In the genomic region with DNA sequence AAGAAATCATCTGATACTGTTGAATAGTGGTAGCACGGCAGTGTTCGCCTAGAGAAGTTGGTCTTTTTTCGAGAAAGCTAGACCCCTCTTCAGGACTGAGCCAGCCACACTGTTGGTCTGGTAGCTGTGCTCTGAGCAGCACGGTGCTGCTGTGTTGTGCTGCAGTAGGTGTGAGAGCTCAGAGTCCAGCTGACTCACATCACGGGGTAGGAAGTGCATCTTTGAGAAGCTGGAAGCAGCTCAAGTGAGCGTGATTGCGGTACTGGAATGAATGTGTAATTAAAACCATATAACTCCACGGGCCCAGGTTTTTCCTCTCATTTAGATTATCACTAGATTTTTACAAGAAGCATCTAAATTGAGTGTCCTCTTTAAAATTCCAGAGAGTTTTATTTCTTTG, we compare ENCODE assay signal across 13 mouse cellular contexts.
DNase-seq lines count a peak whose midpoint lies in the region; ATAC-seq lines count a peak whose summit lies in the region.
"Had no signal": no experiment of that assay in that cellular context is flagged by ENCODE, and none has a peak within 500 bp of the region (broad histone marks: within the 10 kb centered on the region; RNA-seq: fewer than 3 reads in every experiment).

No protein-coding gene starts in this region.

- peaks cover 3% of the 10 kb centered on the region; the same call in 1 of the 2 replicates for H3K4me1 ChIP-seq in kidney, embryonic 15.5 days
- H3K4me1 ChIP-seq in liver, embryonic 11.5 days (replicated peaks; ENCODE audit: control insufficient read depth, insufficient read depth, low read length): no peaks in the 10 kb centered on the region
- H3K4me1 ChIP-seq: embryonic facial prominence, embryonic 12.5 days; hindbrain, embryonic 15.5 days; stomach, embryonic 15.5 days had no signal

- no peaks in the 10 kb centered on the region for H3K9me3 ChIP-seq in kidney, embryonic 15.5 days (replicated peaks)
- H3K9me3 ChIP-seq in liver, embryonic 11.5 days (ENCODE audit: control insufficient read depth, low read length): no peaks in the 10 kb centered on the region
- H3K9me3 ChIP-seq: embryonic facial prominence, embryonic 12.5 days; forebrain, embryonic 12.5 days; hindbrain, embryonic 15.5 days; stomach, embryonic 15.5 days had no signal

- H3K36me3 ChIP-seq in kidney, embryonic 15.5 days: peaks cover 63% of the 10 kb centered on the region
- H3K36me3 ChIP-seq in liver, embryonic 11.5 days (ENCODE audit: control insufficient read depth, insufficient read depth, low read length): peaks cover 11% of the 10 kb centered on the region; the same call in 1 of the 2 replicates

- no peaks in the 10 kb centered on the region for H3K27me3 ChIP-seq in kidney, embryonic 15.5 days
- no peaks in the 10 kb centered on the region for H3K27me3 ChIP-seq in liver, embryonic 11.5 days (replicated peaks; ENCODE audit: control insufficient read depth, insufficient read depth, low read length)
- H3K27me3 ChIP-seq: embryonic facial prominence, embryonic 12.5 days; forebrain, embryonic 12.5 days; hindbrain, embryonic 15.5 days; stomach, embryonic 15.5 days had no signal

- no peak overlapping the region for H3K4me3 ChIP-seq in kidney, embryonic 15.5 days (replicated peaks)
- no peak overlapping the region for H3K4me3 ChIP-seq in liver, embryonic 11.5 days (ENCODE audit: low read depth, low read length)
- H3K4me3 ChIP-seq: embryonic facial prominence, embryonic 12.5 days; forebrain, embryonic 12.5 days; hindbrain, embryonic 15.5 days; stomach, embryonic 15.5 days had no signal

- DNase-seq in kidney, adult 9 months: peak; percentile 20
- DNase-seq in right cerebral cortex, adult 2 months (ENCODE audit: low spot score in 2 of 2): peak; percentile 55 to 60
- no peak for DNase-seq in right cerebral cortex, postnatal 4 days
- DNase-seq in kidney, postnatal 36 days: peak; percentile 36 to 38
- peak; percentile 62 for DNase-seq in yolk sac, embryonic 10.5 days (ENCODE audit: low spot score)
- DNase-seq in liver, embryonic 11.5 days (ENCODE audit: low spot score): no peak
- DNase-seq: cerebellum, postnatal 25 days; liver, postnatal 0 days had no signal

- H3K9ac ChIP-seq in kidney, embryonic 15.5 days: no peak overlapping the region
- H3K9ac ChIP-seq in liver, embryonic 11.5 days (ENCODE audit: low read depth, low read length): no peak overlapping the region
- H3K9ac ChIP-seq: embryonic facial prominence, embryonic 12.5 days; forebrain, embryonic 12.5 days; hindbrain, embryonic 15.5 days; liver, postnatal 0 days; stomach, embryonic 15.5 days had no signal

- ATAC-seq in kidney, embryonic 15.5 days (replicated peaks; ENCODE audit: low FRiP score): no peak
- ATAC-seq in liver, embryonic 11.5 days (replicated peaks; ENCODE audit: low FRiP score): no peak
- ATAC-seq: liver, postnatal 0 days had no signal

- H3K4me2 ChIP-seq in kidney, embryonic 15.5 days: no peak overlapping the region
- H3K4me2 ChIP-seq in liver, embryonic 11.5 days: no peak overlapping the region
- H3K4me2 ChIP-seq: embryonic facial prominence, embryonic 12.5 days; forebrain, embryonic 12.5 days; hindbrain, embryonic 15.5 days; stomach, embryonic 15.5 days had no signal

- WGBS in kidney, embryonic 15.5 days: 68% methylated on average over 8 of the region's 8 CpGs
- WGBS in liver, embryonic 11.5 days: 92% methylated on average over 8 of the region's 8 CpGs

- no peak overlapping the region for H3K27ac ChIP-seq in kidney, embryonic 15.5 days
- no peak overlapping the region for H3K27ac ChIP-seq in liver, embryonic 11.5 days (ENCODE audit: low read depth, low read length)
- H3K27ac ChIP-seq: embryonic facial prominence, embryonic 12.5 days; forebrain, embryonic 12.5 days; hindbrain, embryonic 15.5 days; stomach, embryonic 15.5 days had no signal

Comparison
In these comparisons a context has a peak if more than half of its experiments do, and no peak if none do; other contexts are left out.
1. DNase-seq: peak in kidney, adult 9 months (single experiment), right cerebral cortex, adult 2 months (2 of 2), kidney, postnatal 36 days (2 of 2) and yolk sac, embryonic 10.5 days (single experiment); none in right cerebral cortex, postnatal 4 days (single experiment) and liver, embryonic 11.5 days (single experiment).